Mouse (Mus musculus) lung, postnatal 0 days (tissue): ENCODE measurements around the gene Manbal. TPM values are rescaled to one million over a fixed set of nuclear protein-coding genes. Genes with fewer than 3 reads are reported as not detected.

ENCODE experiments used
- ATAC-seq: fragments of 200-750 bp; cut with Nextera tagmentation; 2 replicates; pipeline ENCODE4 v1.8.0; 2017; ENCODE audit warnings: moderate library complexity
- DNase-seq: peaks from one replicate; pipeline ENCODE4 v3.0.0-alpha.2; 2016; ENCODE audit warnings: low spot score
- H3K27ac ChIP-seq: fragments of 300-500 bp; sonication (generic); 2 replicates; pipeline ENCODE4 v1.5.1; 2014; ENCODE audit warnings: antibody characterized with exemption, mild to moderate bottlenecking, low read length, mixed read lengths
- H3K27me3 ChIP-seq: fragments of 300-500 bp; sonication (generic); replicated peaks from 2 replicates; pipeline ENCODE4 v1.6.1; 2014; ENCODE audit warnings: low read length, mixed read lengths; ENCODE audit not compliant: insufficient read depth
- H3K36me3 ChIP-seq: fragments of 300-500 bp; sonication (generic); 2 replicates; pipeline ENCODE4 v1.6.1; 2014; ENCODE audit warnings: low read length, mixed read lengths; ENCODE audit not compliant: insufficient read depth
- H3K4me1 ChIP-seq: fragments of 300-500 bp; sonication (generic); 2 replicates; pipeline ENCODE4 v1.6.1; 2014; ENCODE audit warnings: antibody characterized with exemption, low read depth, low read length, mixed read lengths; ENCODE audit not compliant: insufficient read depth
- H3K4me2 ChIP-seq: fragments of 300-500 bp; sonication (generic); replicated peaks from 2 replicates; pipeline ENCODE4 v1.6.1; 2014; ENCODE audit warnings: low read depth, mild to moderate bottlenecking, low read length, moderate library complexity, mixed read lengths
- H3K4me3 ChIP-seq: fragments of 300-500 bp; sonication (generic); 2 replicates; pipeline ENCODE4 v1.5.1; 2014; ENCODE audit warnings: low read depth, low read length
- H3K9ac ChIP-seq: fragments of 300-500 bp; sonication (generic); replicated peaks from 2 replicates; pipeline ENCODE4 v1.6.1; 2014; ENCODE audit warnings: low read depth, mild to moderate bottlenecking
- H3K9me3 ChIP-seq: fragments of 300-500 bp; sonication (generic); 2 replicates; pipeline ENCODE4 v1.6.1; 2016; ENCODE audit warnings: low read length, mixed read lengths
- CTCF ChIP-seq: IDR thresholded peaks from 2 replicates; pipeline ENCODE4 v1.5.1; 2016; ENCODE audit warnings: antibody characterized with exemption, mild to moderate bottlenecking
- EP300 ChIP-seq: IDR thresholded peaks from 2 replicates; pipeline ENCODE4 v1.6.1; 2016; ENCODE audit warnings: antibody characterized with exemption, mild to moderate bottlenecking, control low read depth
- WGBS: fragments of 180-500 bp; shearing (Covaris S2); extraction: QIAGEN DNeasy Blood & Tissue Kit; methylation state at CpG from one replicate; pipeline ENCODE4 v1.1.7; 2014; 5-methylcytosine and 5-hydroxymethylcytosine counted together
- polyA plus RNA-seq: library from polyadenylated mRNA; unstranded; fragments of >200 nt; fragmentation: Nextera tagmentation; extraction: Ambion mirVana; gene quantifications from 2 replicates; pipeline ENCODE4 v1.2.1, GENCODE M21; 2015

The Manbal gene
- polyA plus RNA-seq, 1 experiment from 2014 or later, result 100 TPM

GRCm38 (mm10) chr2:157393549-157393948, 26.2 kb downstream of the Manbal start:
- ATAC-seq (no peak), DNase-seq (no peak)
- Histone ChIP-seq H3K4me1 (no peaks in the 10 kb centered on the region; the same call in 1 of the 2 replicates), H3K4me2 (no peak overlapping the region), H3K27me3 (no peaks in the 10 kb centered on the region), H3K9ac (no peak overlapping the region), H3K4me3 (no peak overlapping the region), H3K9me3 (no peaks in the 10 kb centered on the region), H3K36me3 (0 out of 2 replicates have a peak, but pooled peaks cover 6% of the 10 kb centered on the region), H3K27ac (peak overlapping the region; percentile 87)
- TF ChIP-seq CTCF (no peak), EP300 (no peak)
- 93% methylated on average over 4 of the region's 4 CpGs for WGBS

DNA sequence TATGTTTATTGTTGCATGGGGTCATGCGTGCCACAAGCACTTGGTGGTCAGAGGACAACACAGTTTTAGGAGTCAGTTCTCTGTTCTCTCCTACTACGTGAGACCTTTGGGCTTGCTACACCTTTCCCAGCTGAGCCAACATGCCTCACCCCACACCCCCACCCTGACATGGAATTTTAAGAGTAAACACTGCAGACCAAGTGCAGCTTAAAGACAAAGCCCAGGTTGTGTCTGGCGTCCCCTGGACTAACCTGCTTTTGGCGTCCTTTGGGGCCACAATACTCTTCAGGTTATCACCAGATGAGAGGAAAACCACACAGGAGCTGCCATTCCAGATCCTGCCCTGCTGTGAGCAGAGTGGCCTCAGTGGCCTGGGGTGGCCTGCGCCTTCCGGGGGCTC, 27.5 kb downstream of the Manbal start:
- H3K36me3 ChIP-seq, result 0 out of 2 replicates have a peak, but pooled peaks cover 6% of the 10 kb centered on the region
- peak; percentile 82 for DNase-seq
- no peaks in the 10 kb centered on the region for H3K9me3 ChIP-seq
- TF ChIP-seq EP300 (peak; percentile 94), CTCF (0 out of 2 replicates have a peak, but pooled peaks have one; percentile 6)
- H3K4me1 ChIP-seq, result no peaks in the 10 kb centered on the region; the same call in 1 of the 2 replicates
- H3K9ac ChIP-seq, result no peak overlapping the region
- H3K27me3 ChIP-seq, result no peaks in the 10 kb centered on the region
- ATAC-seq, result peak; percentile 85
- H3K27ac ChIP-seq, result peak overlapping the region; percentile 87
- 41% methylated on average over 6 of the region's 6 CpGs for WGBS
- no peak overlapping the region for H3K4me3 ChIP-seq
- no peak overlapping the region for H3K4me2 ChIP-seq

- Histone ChIP-seq H3K9ac (no peak overlapping the region), H3K9me3 (no peaks in the 10 kb centered on the region), H3K27ac (peak overlapping the region; percentile 87), H3K36me3 (0 out of 2 replicates have a peak, but pooled peaks cover 6% of the 10 kb centered on the region), H3K4me2 (no peak overlapping the region), H3K4me1 (no peaks in the 10 kb centered on the region; the same call in 1 of the 2 replicates), H3K4me3 (no peak overlapping the region), H3K27me3 (no peaks in the 10 kb centered on the region)
- DNase-seq (no peak), ATAC-seq (no peak)
- 39% methylated on average over 5 of the region's 5 CpGs for WGBS
- TF ChIP-seq EP300 (no peak), CTCF (no peak)
These were observed 28.0 kb downstream of the Manbal start for GRCm38 (mm10) chr2:157395371-157395770.

DNA sequence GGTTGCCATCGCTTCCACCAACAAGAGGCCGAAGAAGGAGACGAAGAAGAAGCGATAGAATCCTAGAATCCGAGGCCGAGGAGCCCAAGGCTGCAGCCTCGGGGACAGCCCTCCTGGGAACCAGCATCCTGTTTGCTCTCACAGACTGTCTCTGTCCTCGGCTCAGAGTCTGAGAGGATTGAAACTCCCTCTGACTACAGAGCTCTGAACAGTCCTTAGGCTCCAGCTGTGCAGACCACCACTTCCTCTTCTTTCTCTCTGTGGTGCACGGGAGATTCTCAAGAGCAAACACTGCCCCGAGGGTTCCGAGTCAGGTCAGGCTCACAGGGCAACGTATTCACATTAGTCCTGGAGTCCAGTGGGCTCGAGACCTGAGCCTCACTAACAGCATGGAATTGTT, 28.6 kb downstream of the Manbal start:
- no peak overlapping the region for H3K4me2 ChIP-seq
- H3K9me3 ChIP-seq, result no peaks in the 10 kb centered on the region
- H3K9ac ChIP-seq, result no peak overlapping the region
- DNase-seq, result no peak
- peak overlapping the region; percentile 87 for H3K27ac ChIP-seq
- 46% methylated on average over 13 of the region's 13 CpGs for WGBS
- H3K36me3 ChIP-seq, result 0 out of 2 replicates have a peak, but pooled peaks cover 6% of the 10 kb centered on the region
- H3K4me1 ChIP-seq, result no peaks in the 10 kb centered on the region; the same call in 1 of the 2 replicates
- no peak for TF ChIP-seq EP300
- no peak for TF ChIP-seq CTCF
- ATAC-seq, result no peak
- no peaks in the 10 kb centered on the region for H3K27me3 ChIP-seq
- no peak overlapping the region for H3K4me3 ChIP-seq

DNA sequence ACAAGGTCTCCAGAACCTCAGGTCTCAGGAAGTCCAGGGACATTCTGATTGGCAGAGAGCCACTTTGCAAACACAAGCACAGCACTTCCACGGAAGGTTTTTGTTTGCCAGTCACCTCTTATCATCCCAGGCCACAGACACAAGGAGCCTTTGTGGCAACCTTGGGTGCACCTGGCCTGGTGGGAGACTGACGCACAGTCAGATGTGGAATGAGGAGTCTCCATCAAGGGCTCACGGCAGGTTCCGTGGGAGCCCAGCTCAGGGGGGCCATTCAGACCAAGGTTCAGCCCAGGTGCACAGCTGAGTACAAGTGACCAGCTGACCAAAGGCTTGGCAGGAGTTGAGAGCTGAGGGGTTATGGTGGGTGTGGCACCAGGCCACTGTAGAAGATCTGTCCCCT, 30.0 kb downstream of the Manbal start:
- H3K9me3 ChIP-seq, result no peaks in the 10 kb centered on the region
- H3K4me3 ChIP-seq, result no peak overlapping the region
- peak overlapping the region; percentile 72; the same call in 1 of the 2 replicates for H3K27ac ChIP-seq
- WGBS, result 48% methylated on average over 4 of the region's 4 CpGs
- TF ChIP-seq CTCF (no peak), EP300 (no peak)
- 0 out of 2 replicates have a peak, but pooled peaks cover 6% of the 10 kb centered on the region for H3K36me3 ChIP-seq
- H3K4me2 ChIP-seq, result no peak overlapping the region
- no peak overlapping the region for H3K9ac ChIP-seq
- no peaks in the 10 kb centered on the region for H3K27me3 ChIP-seq
- ATAC-seq (peak; percentile 48), DNase-seq (peak; percentile 53)
- no peaks in the 10 kb centered on the region; the same call in 1 of the 2 replicates for H3K4me1 ChIP-seq

DNA sequence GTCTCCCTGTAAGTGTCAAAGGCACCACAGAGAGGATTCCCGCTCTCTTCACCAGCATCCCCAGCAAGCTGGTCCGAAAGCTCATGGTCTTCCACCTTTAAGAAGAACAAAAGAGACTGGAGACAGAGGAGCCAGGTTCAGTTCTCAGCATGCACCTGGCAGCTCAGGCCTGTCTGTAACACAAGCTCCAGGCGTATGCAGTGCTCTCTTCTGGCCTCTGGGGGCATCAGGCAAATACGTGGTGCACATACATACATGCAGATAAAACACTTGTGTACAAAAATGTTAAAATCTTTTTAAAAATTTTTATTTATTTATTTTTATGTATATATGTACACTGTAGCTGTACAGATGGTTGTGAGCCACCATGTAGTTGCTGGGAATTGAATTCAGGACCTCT, 31.1 kb downstream of the Manbal start:
- no peak for DNase-seq
- Histone ChIP-seq H3K27ac (no peak overlapping the region), H3K4me1 (no peaks in the 10 kb centered on the region; the same call in 1 of the 2 replicates)

More for the DNA sequence above, 31.1 kb downstream of the Manbal start:
- peak; percentile 29; the same call in 1 of the 2 replicates for TF ChIP-seq CTCF
- no peak for TF ChIP-seq EP300
- Histone ChIP-seq H3K9ac (no peak overlapping the region), H3K27me3 (no peaks in the 10 kb centered on the region), H3K9me3 (no peaks in the 10 kb centered on the region), H3K4me3 (no peak overlapping the region), H3K4me2 (no peak overlapping the region), H3K36me3 (0 out of 2 replicates have a peak, but pooled peaks cover 6% of the 10 kb centered on the region)
- WGBS, result 98% methylated on average over 4 of the region's 4 CpGs
- ATAC-seq, result no peak
